Mouse (Mus musculus): ENCODE data around the gene Stim1. TPM values are rescaled to one million over a fixed set of nuclear protein-coding genes. Genes with fewer than 3 reads are reported as not detected.
A peak's percentile ranks its signal among the peaks of the same experiment; 100 is the strongest.
"Not testable (repeated sequence)": the region's sequence is repeated elsewhere in the genome, so short reads cannot be mapped to it uniquely, and the experiment has no call there.

Stim1 gene
- polyA plus RNA-seq, 1 experiment from 2014 or later = 16.2 TPM

- H3K27ac ChIP-seq (replicated peaks) = no peak overlapping the region
- peaks cover 13% of the 10 kb centered on the region for H3K4me1 ChIP-seq
- H3K27me3 ChIP-seq = no peaks in the 10 kb centered on the region
- H3K4me3 ChIP-seq = no peak overlapping the region
- 88% methylated on average over 1 of the region's 1 CpGs for WGBS
- no peak overlapping the region for H3K9ac ChIP-seq (replicated peaks)
- no peak for ATAC-seq (ENCODE audit: low FRiP score, low read depth)
- no peaks in the 10 kb centered on the region for H3K36me3 ChIP-seq
- no peaks in the 10 kb centered on the region for H3K9me3 ChIP-seq
- H3K4me2 ChIP-seq (replicated peaks) = no peak overlapping the region
Observed at GRCm38 (mm10) chr7:102253631-102254030, 14.0 kb upstream of the Stim1 start.

DNA sequence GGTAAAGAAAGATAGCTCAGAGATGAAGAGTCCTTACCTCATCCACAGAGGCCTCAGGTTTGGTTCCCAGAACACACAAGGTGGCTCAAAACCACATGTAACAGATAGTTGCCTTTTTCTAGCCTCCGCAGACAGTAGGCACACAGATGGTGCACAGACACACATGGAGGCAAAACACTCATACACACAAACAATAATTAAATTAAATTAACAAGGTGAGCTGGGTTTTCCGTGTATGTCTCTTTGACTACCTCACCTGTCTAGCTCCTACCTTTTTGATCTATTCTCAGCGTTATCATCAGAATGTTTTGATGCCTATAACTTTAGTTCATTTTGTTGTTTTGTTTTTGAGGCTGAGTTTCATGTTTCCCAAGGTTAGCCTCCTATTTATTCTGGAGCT, 11.7 kb upstream of the Stim1 start, which contains the start of gene Rhog:
TSS of gene Rhog (minus strand) at position 101 of the 400 bp plus-strand sequence.
- ATAC-seq (ENCODE audit: low FRiP score, low read depth) = no peak
- WGBS = 84% methylated on average over 3 of the region's 3 CpGs
- peaks cover 2% of the 10 kb centered on the region; the same call in 1 of the 2 replicates for H3K4me1 ChIP-seq
- no peak within 1 kb of the TSS for H3K9ac ChIP-seq (replicated peaks)
- H3K4me2 ChIP-seq (replicated peaks) = no peak within 1 kb of the TSS
- no peaks in the 10 kb centered on the region for H3K36me3 ChIP-seq
- no peaks in the 10 kb centered on the region for H3K27me3 ChIP-seq
- H3K4me3 ChIP-seq = no peak within 1 kb of the TSS
- no peak within 1 kb of the TSS for H3K27ac ChIP-seq (replicated peaks)
- no peaks in the 10 kb centered on the region for H3K9me3 ChIP-seq

GRCm38 (mm10) chr7:102256636-102257035, 11.0 kb upstream of the Stim1 start:
- no peak for ATAC-seq (ENCODE audit: low FRiP score, low read depth)
- Histone ChIP-seq H3K4me2 (replicated peaks) (no peak overlapping the region), H3K36me3 (no peaks in the 10 kb centered on the region), H3K4me1 (no peaks in the 10 kb centered on the region), H3K9me3 (no peaks in the 10 kb centered on the region), H3K27ac (replicated peaks) (no peak overlapping the region), H3K9ac (replicated peaks) (no peak overlapping the region), H3K27me3 (no peaks in the 10 kb centered on the region), H3K4me3 (no peak overlapping the region)
- 84% methylated on average over 3 of the region's 3 CpGs for WGBS

GRCm38 (mm10) chr7:102258189-102258588, 9.4 kb upstream of the Stim1 start:
- H3K9me3 ChIP-seq = no peaks in the 10 kb centered on the region
- no peak overlapping the region for H3K4me3 ChIP-seq
- 21% methylated on average over 4 of the region's 4 CpGs for WGBS
- peak; percentile 81 for ATAC-seq (ENCODE audit: low FRiP score, low read depth)
- H3K27me3 ChIP-seq = no peaks in the 10 kb centered on the region
- no peaks in the 10 kb centered on the region for H3K4me1 ChIP-seq
- no peak overlapping the region for H3K4me2 ChIP-seq (replicated peaks)
- no peaks in the 10 kb centered on the region for H3K36me3 ChIP-seq
- no peak overlapping the region for H3K9ac ChIP-seq (replicated peaks)
- H3K27ac ChIP-seq (replicated peaks) = no peak overlapping the region

GRCm38 (mm10) chr7:102258753-102259152, 8.9 kb upstream of the Stim1 start:
- no peaks in the 10 kb centered on the region for H3K9me3 ChIP-seq
- H3K4me1 ChIP-seq = no peaks in the 10 kb centered on the region
- no peak overlapping the region for H3K4me3 ChIP-seq
- H3K27ac ChIP-seq (replicated peaks) = no peak overlapping the region
- no peak for ATAC-seq (ENCODE audit: low FRiP score, low read depth)
- H3K9ac ChIP-seq (replicated peaks) = no peak overlapping the region
- H3K27me3 ChIP-seq = no peaks in the 10 kb centered on the region
- H3K4me2 ChIP-seq (replicated peaks) = no peak overlapping the region
- WGBS = 76% methylated on average over 3 of the region's 3 CpGs
- no peaks in the 10 kb centered on the region for H3K36me3 ChIP-seq

DNA sequence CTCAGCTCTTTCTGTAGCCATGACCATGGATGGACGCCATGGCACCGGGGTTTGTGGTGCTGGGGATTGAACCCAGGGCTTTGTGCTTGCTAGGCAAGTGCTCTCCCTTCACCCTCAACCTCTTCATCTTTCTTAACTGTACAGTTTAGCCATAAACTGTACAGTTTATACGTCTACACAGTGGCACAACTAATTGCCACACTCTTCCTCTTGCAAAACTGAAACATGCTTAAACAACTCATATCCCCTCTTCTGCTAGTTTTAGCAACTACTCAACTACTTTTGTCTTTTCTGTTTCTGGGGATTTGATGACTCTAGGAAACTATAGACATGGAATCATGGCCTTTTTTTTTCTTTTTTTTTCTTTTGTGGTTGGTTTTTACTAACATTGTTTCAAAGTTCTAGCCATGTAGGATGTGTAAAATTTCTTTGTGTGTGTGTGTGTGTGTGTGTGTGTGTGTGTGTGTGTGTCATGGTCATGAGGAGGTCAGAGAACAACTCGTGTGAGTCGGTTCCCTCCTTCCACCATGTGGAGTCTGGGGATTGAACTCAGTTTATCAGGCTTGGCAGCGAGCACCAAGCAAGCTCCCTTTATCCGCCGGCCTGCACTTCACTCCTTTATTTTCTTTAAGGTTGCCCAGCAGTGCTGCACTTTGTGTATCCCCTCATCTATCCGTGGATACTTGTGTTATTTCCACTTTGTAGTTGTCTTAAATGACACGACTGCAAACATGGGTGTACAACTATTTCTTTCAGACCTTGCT, 7.7 kb upstream of the Stim1 start:
- no peak for ATAC-seq (ENCODE audit: low FRiP score, low read depth)
- no peak overlapping the region for H3K4me3 ChIP-seq

GRCm38 (mm10) chr7:102260518-102260917, 7.1 kb upstream of the Stim1 start:
- no peaks in the 10 kb centered on the region for H3K9me3 ChIP-seq
- 93% methylated on average over 1 of the region's 1 CpGs for WGBS
- no peak overlapping the region for H3K4me2 ChIP-seq (replicated peaks)
- no peak overlapping the region for H3K9ac ChIP-seq (replicated peaks)
- no peak overlapping the region for H3K27ac ChIP-seq (replicated peaks)
- no peaks in the 10 kb centered on the region for H3K4me1 ChIP-seq
- H3K36me3 ChIP-seq = no peaks in the 10 kb centered on the region
- H3K27me3 ChIP-seq = no peaks in the 10 kb centered on the region
- ATAC-seq (ENCODE audit: low FRiP score, low read depth) = no peak
- no peak overlapping the region for H3K4me3 ChIP-seq

More for the DNA sequence above, 7.7 kb upstream of the Stim1 start:
- 82% methylated on average over 10 of the region's 10 CpGs for WGBS
- H3K27ac ChIP-seq (replicated peaks) = no peak overlapping the region
- H3K36me3 ChIP-seq = no peaks in the 10 kb centered on the region
- H3K27me3 ChIP-seq = no peaks in the 10 kb centered on the region
- no peak overlapping the region for H3K4me2 ChIP-seq (replicated peaks)
- no peaks in the 10 kb centered on the region for H3K4me1 ChIP-seq
- H3K9me3 ChIP-seq = no peaks in the 10 kb centered on the region
- H3K9ac ChIP-seq (replicated peaks) = no peak overlapping the region

DNA sequence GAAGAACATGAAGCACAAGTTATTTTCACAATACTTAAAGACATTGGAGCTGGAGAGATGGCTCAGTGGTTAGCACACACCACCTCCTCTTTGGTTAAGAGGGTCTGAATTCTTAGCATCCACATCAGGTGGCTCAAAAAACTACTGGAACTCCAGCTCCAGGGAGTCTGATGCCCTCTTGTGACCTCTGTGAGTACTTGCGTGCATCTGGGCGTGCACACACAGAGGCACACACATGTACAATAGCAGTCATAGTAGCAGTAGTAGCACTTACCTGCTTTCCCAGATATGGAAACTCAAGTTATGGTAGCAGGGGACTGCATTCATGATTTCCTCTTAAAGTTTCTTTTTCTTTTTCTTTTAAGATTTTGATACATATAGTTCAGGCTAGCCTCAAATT, 4.6 kb upstream of the Stim1 start:
- ATAC-seq (ENCODE audit: low FRiP score, low read depth) = no peak
- Histone ChIP-seq H3K9ac (replicated peaks) (no peak overlapping the region), H3K27me3 (peaks cover 9% of the 10 kb centered on the region; the same call in 1 of the 2 replicates), H3K27ac (replicated peaks) (no peak overlapping the region), H3K4me2 (replicated peaks) (no peak overlapping the region), H3K9me3 (no peaks in the 10 kb centered on the region), H3K4me1 (peaks cover under 1% of the 10 kb centered on the region; the same call in 1 of the 2 replicates), H3K4me3 (no peak overlapping the region), H3K36me3 (no peaks in the 10 kb centered on the region)
- 86% methylated on average over 2 of the region's 2 CpGs for WGBS

- ATAC-seq (ENCODE audit: low FRiP score, low read depth); H3K4me2 ChIP-seq (replicated peaks); H3K27ac ChIP-seq (replicated peaks); H3K9ac ChIP-seq (replicated peaks); H3K9me3 ChIP-seq; H3K36me3 ChIP-seq; H3K4me3 ChIP-seq: not testable (repeated sequence)
- Histone ChIP-seq H3K4me1 (peaks cover 10% of the 10 kb centered on the region), H3K27me3 (peaks cover 23% of the 10 kb centered on the region)
- WGBS = 92% methylated on average over 10 of the region's 10 CpGs
Observed at GRCm38 (mm10) chr7:102266021-102266400, 1.6 kb upstream of the Stim1 start.

DNA sequence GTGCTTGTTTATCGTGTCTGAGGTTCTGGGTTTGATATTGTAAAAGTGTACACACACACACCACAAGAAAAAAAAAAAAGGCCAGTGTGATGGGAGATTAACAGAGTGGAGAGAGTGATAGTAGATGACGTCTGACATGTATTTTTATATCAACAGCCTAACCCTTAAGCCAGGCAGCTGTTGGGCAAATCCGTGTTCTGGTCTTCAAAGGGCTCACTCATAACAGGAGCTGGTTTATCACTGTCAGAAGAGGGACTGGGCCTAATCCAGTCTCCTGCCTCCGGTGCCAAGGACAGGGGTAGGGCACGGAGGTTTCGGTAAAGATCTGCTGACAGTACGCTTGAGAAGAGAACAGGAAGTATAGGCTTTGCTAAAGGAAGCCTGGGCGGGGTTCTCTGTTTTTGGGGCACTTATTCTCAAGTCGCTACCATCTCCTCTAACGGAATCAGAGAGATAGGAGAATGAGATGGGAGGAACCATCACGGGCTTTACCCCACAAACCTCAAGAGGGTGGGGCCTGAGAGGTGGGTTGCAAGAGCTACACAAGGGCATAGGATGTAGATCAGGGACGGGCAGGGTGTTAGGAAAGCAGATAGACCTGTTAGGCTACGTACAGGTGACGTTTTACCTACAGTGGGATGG, 1.1 kb upstream of the Stim1 start:
- Histone ChIP-seq H3K4me3 (peak overlapping the region; percentile 86; the same call in 1 of the 2 replicates), H3K9me3 (no peaks in the 10 kb centered on the region), H3K9ac (replicated peaks) (no peak overlapping the region), H3K27ac (replicated peaks) (no peak overlapping the region), H3K27me3 (peaks cover 23% of the 10 kb centered on the region), H3K36me3 (no peaks in the 10 kb centered on the region), H3K4me1 (peaks cover 10% of the 10 kb centered on the region), H3K4me2 (replicated peaks) (no peak overlapping the region)
- ATAC-seq (ENCODE audit: low FRiP score, low read depth) = peak; percentile 34; the same call in 1 of the 2 replicates
- 51% methylated on average over 14 of the region's 14 CpGs for WGBS

GRCm38 (mm10) chr7:102267113-102267579, 460 bp upstream of the Stim1 start:
- peak overlapping the region; percentile 72 for H3K9ac ChIP-seq (replicated peaks)
- peak overlapping the region; percentile 47; the same call in 1 of the 2 replicates for H3K27ac ChIP-seq (replicated peaks)
- H3K4me2 ChIP-seq (replicated peaks) = peak overlapping the region; percentile 98
- H3K36me3 ChIP-seq = no peaks in the 10 kb centered on the region
- WGBS = under 1% methylated on average over 29 of the region's 34 CpGs
- H3K4me3 ChIP-seq = peak overlapping the region; percentile 86
- peak; percentile 92 for ATAC-seq (ENCODE audit: low FRiP score, low read depth)
- no peaks in the 10 kb centered on the region for H3K9me3 ChIP-seq
- H3K27me3 ChIP-seq = peaks cover 23% of the 10 kb centered on the region
- peaks cover 10% of the 10 kb centered on the region for H3K4me1 ChIP-seq

- Histone ChIP-seq H3K27ac (replicated peaks) (no peak overlapping the region), H3K27me3 (peaks cover 23% of the 10 kb centered on the region), H3K9me3 (no peaks in the 10 kb centered on the region), H3K4me3 (peak overlapping the region; percentile 86), H3K36me3 (no peaks in the 10 kb centered on the region), H3K9ac (replicated peaks) (peak overlapping the region; percentile 72), H3K4me1 (peaks cover 10% of the 10 kb centered on the region), H3K4me2 (replicated peaks) (peak overlapping the region; percentile 98)
- ATAC-seq (ENCODE audit: low FRiP score, low read depth) = no peak
- WGBS = 6% methylated on average over 12 of the region's 12 CpGs
Observed at GRCm38 (mm10) chr7:102268395-102268748, 766 bp downstream of the Stim1 start.
